Mouse (Mus musculus) c-Kit-negative CD71-positive TER-119-positive erythroid progenitor cells, embryonic 14.5 days (primary cell): ENCODE measurements around the gene Gm136.
"Not testable (repeated sequence)": the region's sequence is repeated elsewhere in the genome, so short reads cannot be mapped to it uniquely, and the experiment has no call there.

Experiments used
- DNase-seq: peaks from one replicate; pipeline ENCODE4 v3.0.0-alpha.2; 2013; ENCODE audit warnings: low read depth, low spot score

Gene Gm136

GRCm38 (mm10) chr4:34756163-34756562 lies at the start of gene Gm136:
Gm136 (minus strand) TSS chr4:34756263.
- no peak for DNase-seq

GRCm38 (mm10) chr4:34801166-34802034 lies 45.3 kb upstream of the Gm136 start:
- no peak for DNase-seq

GRCm38 (mm10) chr4:34798005-34798404 lies 41.9 kb upstream of the Gm136 start:
- DNase-seq: no peak

- no peak for DNase-seq
These were observed 41.4 kb upstream of the Gm136 start for GRCm38 (mm10) chr4:34797294-34797983.

- DNase-seq: no peak
These were observed 40.2 kb upstream of the Gm136 start for GRCm38 (mm10) chr4:34796294-34796693.

- DNase-seq: no peak
These were observed 30.4 kb upstream of the Gm136 start for GRCm38 (mm10) chr4:34786476-34786875.

GRCm38 (mm10) chr4:34785646-34786045 lies 29.6 kb upstream of the Gm136 start:
- no peak for DNase-seq

GRCm38 (mm10) chr4:34784865-34785264 lies 28.8 kb upstream of the Gm136 start:
- no peak for DNase-seq

- no peak for DNase-seq
These were observed 26.7 kb upstream of the Gm136 start for GRCm38 (mm10) chr4:34782730-34783129.

- DNase-seq: peak; percentile 80
These were observed 21.8 kb upstream of the Gm136 start, which contains the start of gene Smim8 for GRCm38 (mm10) chr4:34777677-34778527. Smim8 (minus strand) TSS chr4:34778423.

GRCm38 (mm10) chr4:34771652-34772371 lies 15.7 kb upstream of the Gm136 start:
- no peak for DNase-seq

- DNase-seq: no peak
These were observed 6.8 kb downstream of the Gm136 start for GRCm38 (mm10) chr4:34749236-34749635.

GRCm38 (mm10) chr4:34734461-34734860 lies 21.6 kb downstream of the Gm136 start:
- DNase-seq: no peak

GRCm38 (mm10) chr4:34733415-34733814 lies 22.6 kb downstream of the Gm136 start:
- DNase-seq: not testable (repeated sequence)

GRCm38 (mm10) chr4:34729851-34730341 lies 26.2 kb downstream of the Gm136 start, which contains the start of gene Cfap206:
Cfap206 (minus strand) TSS chr4:34730206.
- peak; percentile 11 for DNase-seq

- not testable (repeated sequence) for DNase-seq
These were observed 30.4 kb downstream of the Gm136 start for GRCm38 (mm10) chr4:34725710-34726109.

- no peak for DNase-seq
These were observed 31.8 kb downstream of the Gm136 start for GRCm38 (mm10) chr4:34724306-34724705.

GRCm38 (mm10) chr4:34723186-34723585 lies 32.9 kb downstream of the Gm136 start:
- no peak for DNase-seq

GRCm38 (mm10) chr4:34720127-34720895 lies 35.8 kb downstream of the Gm136 start:
- DNase-seq: no peak

- DNase-seq: no peak
These were observed 36.6 kb downstream of the Gm136 start for GRCm38 (mm10) chr4:34719421-34719820.
